8 mouse cellular contexts compared by ENCODE assay signal in the genomic region with DNA sequence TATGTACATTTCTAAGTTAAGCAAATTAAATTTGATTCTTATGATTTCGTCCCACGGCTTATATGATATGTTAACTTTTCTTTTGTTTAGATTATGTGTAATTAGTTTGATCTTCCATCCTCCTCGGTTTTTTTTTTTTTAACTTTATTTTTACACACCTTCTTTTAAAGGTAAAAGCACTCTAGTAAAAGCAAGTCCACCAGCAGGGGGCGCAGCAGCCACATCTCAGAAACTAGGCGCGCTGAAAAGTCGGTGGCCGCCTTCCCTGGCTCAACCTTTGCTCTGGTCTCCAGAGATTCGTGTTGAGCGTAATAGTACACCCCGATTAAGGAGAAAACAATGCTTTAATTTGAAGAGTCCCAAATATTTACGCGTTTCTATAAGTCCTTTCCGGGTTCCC. TPM values are rescaled to one million over a fixed set of nuclear protein-coding genes. Genes with fewer than 3 reads are reported as not detected.
A peak's percentile ranks its signal among the peaks of the same experiment; 100 is the strongest.
DNase-seq lines count a peak whose midpoint lies in the region; ATAC-seq and TF ChIP-seq lines count a peak whose summit lies in the region.

No protein-coding gene starts in this region.

- peak; percentile 80 for TF ChIP-seq CTCF in lung, postnatal 0 days (IDR thresholded peaks at IDR 0.05)

- no peaks in the 10 kb centered on the region for H3K9me3 ChIP-seq in lung, postnatal 0 days (ENCODE audit: low read length)

- TF ChIP-seq EP300 in lung, postnatal 0 days (IDR thresholded peaks at IDR 0.05) = no peak

- H3K27me3 ChIP-seq in lung, postnatal 0 days (replicated peaks; ENCODE audit: insufficient read depth, low read length) = peaks cover 69% of the 10 kb centered on the region

- ATAC-seq in lung, postnatal 0 days = no peak
- ATAC-seq in erythroblast, adult 5-6 weeks (replicated peaks; ENCODE audit: low FRiP score, poor library complexity, severe bottlenecking) = no peak

- peaks cover 3% of the 10 kb centered on the region; the same call in 1 of the 2 replicates for H3K4me1 ChIP-seq in lung, postnatal 0 days (ENCODE audit: insufficient read depth, low read depth, low read length)

- H3K9ac ChIP-seq in lung, postnatal 0 days (replicated peaks; ENCODE audit: low read depth) = no peak overlapping the region

- no peak overlapping the region for H3K4me3 ChIP-seq in lung, postnatal 0 days (ENCODE audit: low read depth, low read length)

- H3K27ac ChIP-seq in lung, postnatal 0 days (ENCODE audit: low read length) = no peak overlapping the region

- no peak overlapping the region for H3K4me2 ChIP-seq in lung, postnatal 0 days (replicated peaks; ENCODE audit: low read depth, low read length)

- DNase-seq in spleen, postnatal 4 days (ENCODE audit: low spot score in 2 of 2) = peak; percentile 34 to 74
- DNase-seq in spleen, adult 12 weeks (ENCODE audit: low spot score) = no peak
- DNase-seq in cerebellum, adult 8-10 months = peak; percentile 44
- peak; percentile 79 to 85 for DNase-seq in frontal cortex, postnatal 25 days (ENCODE audit: low spot score in 2 of 2)
- DNase-seq in kidney, postnatal 14 days = peak; percentile 85
- peak; percentile 71 for DNase-seq in lung, postnatal 0 days (ENCODE audit: low spot score)
- peak; percentile 81 to 89 for DNase-seq in right cerebral cortex, adult 2 months (ENCODE audit: low spot score in 2 of 2)

- under 1% methylated on average over 14 of the region's 14 CpGs for WGBS in lung, postnatal 0 days

- H3K36me3 ChIP-seq in lung, postnatal 0 days (ENCODE audit: insufficient read depth, low read length) = no peaks in the 10 kb centered on the region

RNA-seq across cellular contexts. Expression of a gene that starts 2.5 kb away (rescaled TPM):
- polyA plus RNA-seq in lung, postnatal 0 days (2015; fragmentation: Nextera tagmentation; extraction: Ambion mirVana) = 2.8 and 3.2 TPM in 2 replicates
- not detected in 2 replicates for total RNA-seq in erythroblast, adult 5-6 weeks (2015; ENCODE audit: low replicate concordance)
- total RNA-seq in erythroblast, adult 5-6 weeks (2017; ENCODE audit: low replicate concordance) = not detected in 2 replicates
